8 mouse cellular contexts compared by ENCODE assay signal in genomic region chr19:21652285-21653171, GRCm38 (mm10). TPM values are rescaled to one million over a fixed set of nuclear protein-coding genes. Genes with fewer than 3 reads are reported as not detected.
DNase-seq lines count a peak whose midpoint lies in the region; ATAC-seq and TF ChIP-seq lines count a peak whose summit lies in the region.

Gene 1110059E24Rik (minus strand): TSS chr19:21652976.

- peak within 1 kb of the TSS; percentile 98 for H3K27ac ChIP-seq in forebrain, embryonic 10.5 days
- peak within 1 kb of the TSS; percentile 98 for H3K27ac ChIP-seq in heart, embryonic 15.5 days
- H3K27ac ChIP-seq in liver, embryonic 14.5 days, result peak within 1 kb of the TSS; percentile 58
- H3K27ac ChIP-seq in neural tube, embryonic 11.5 days (ENCODE audit: low read depth, low read length), result peak within 1 kb of the TSS; percentile 99
- peak within 1 kb of the TSS; percentile 98 for H3K27ac ChIP-seq in stomach, postnatal 0 days (replicated peaks)

- peak; percentile 97 for ATAC-seq in heart, embryonic 15.5 days (replicated peaks; ENCODE audit: insufficient number of reproducible peaks, insufficient read depth, low FRiP score, low read depth)
- ATAC-seq in liver, embryonic 14.5 days (ENCODE audit: insufficient read depth), result peak; percentile 98
- ATAC-seq in neural tube, embryonic 11.5 days (ENCODE audit: insufficient read depth, low FRiP score, low TSS enrichment), result peak; percentile 99
- peak; percentile 99 for ATAC-seq in stomach, postnatal 0 days (ENCODE audit: low FRiP score, low TSS enrichment)

- peak within 1 kb of the TSS; percentile 96 for H3K9ac ChIP-seq in heart, embryonic 15.5 days
- peak within 1 kb of the TSS; percentile 75 for H3K9ac ChIP-seq in liver, embryonic 14.5 days (replicated peaks)
- H3K9ac ChIP-seq in neural tube, embryonic 11.5 days (ENCODE audit: low read length), result peak within 1 kb of the TSS; percentile 95
- H3K9ac ChIP-seq in stomach, postnatal 0 days (ENCODE audit: low read length), result peak within 1 kb of the TSS; percentile 94

- DNase-seq in CD8-positive naive resting alpha-beta T cell, adult 2 months (ENCODE audit: low read depth in 2 of 2, low spot score in 2 of 2), result peak; percentile 90 to 91
- DNase-seq in c-Kit-positive CD71-negative TER-119-negative erythroid progenitor cells, embryonic 14.5 days (ENCODE audit: low read depth), result peak; percentile 93
- peak; percentile 97 for DNase-seq in forebrain, embryonic 10.5 days (ENCODE audit: extremely low spot score, low spot score)
- DNase-seq in kidney, postnatal 25 days, result peak; percentile 97 to 100
- DNase-seq in liver, embryonic 14.5 days (ENCODE audit: low read depth in 3 of 3, low spot score in 3 of 3), result peak; percentile 92 to 94 (median 92)
- peak; percentile 97 for DNase-seq in neural tube, embryonic 11.5 days (ENCODE audit: low spot score)
- DNase-seq in stomach, postnatal 0 days (ENCODE audit: low spot score), result peak; percentile 98

- WGBS in forebrain, embryonic 10.5 days, result 5% methylated on average over 52 of the region's 52 CpGs
- 4% methylated on average over 52 of the region's 52 CpGs for WGBS in heart, embryonic 15.5 days
- WGBS in liver, embryonic 14.5 days (ENCODE audit: insufficient replicate concordance), result 5% methylated on average over 52 of the region's 52 CpGs
- WGBS in neural tube, embryonic 11.5 days, result 6% methylated on average over 52 of the region's 52 CpGs
- WGBS in stomach, postnatal 0 days, result 5% methylated on average over 52 of the region's 52 CpGs

- H3K4me2 ChIP-seq in heart, embryonic 15.5 days, result peak within 1 kb of the TSS; percentile 73
- H3K4me2 ChIP-seq in liver, embryonic 14.5 days (ENCODE audit: low read depth), result peak within 1 kb of the TSS; percentile 90
- peak within 1 kb of the TSS; percentile 73 for H3K4me2 ChIP-seq in neural tube, embryonic 11.5 days (ENCODE audit: low read depth)
- peak within 1 kb of the TSS; percentile 77 for H3K4me2 ChIP-seq in stomach, postnatal 0 days (replicated peaks; ENCODE audit: low read depth)

- H3K4me3 ChIP-seq in forebrain, embryonic 10.5 days, result peak within 1 kb of the TSS; percentile 93
- H3K4me3 ChIP-seq in heart, embryonic 15.5 days, result peak within 1 kb of the TSS; percentile 64
- H3K4me3 ChIP-seq in liver, embryonic 14.5 days (ENCODE audit: insufficient read depth in 1 of 2, low read depth in 2 of 2, low read length in 2 of 2), result peak within 1 kb of the TSS; percentile 82 to 92
- peak within 1 kb of the TSS; percentile 92 for H3K4me3 ChIP-seq in neural tube, embryonic 11.5 days (ENCODE audit: low read depth, low read length)
- H3K4me3 ChIP-seq in stomach, postnatal 0 days (ENCODE audit: low read depth, low read length), result peak within 1 kb of the TSS; percentile 92

- H3K4me1 ChIP-seq in forebrain, embryonic 10.5 days, result peaks cover 34% of the 10 kb centered on the region
- H3K4me1 ChIP-seq in heart, embryonic 15.5 days (replicated peaks), result peaks cover 28% of the 10 kb centered on the region
- H3K4me1 ChIP-seq in liver, embryonic 14.5 days (replicated peaks; ENCODE audit: control insufficient read depth in 2 of 2, insufficient read depth in 2 of 2, low read length in 1 of 2), result peaks cover 4 to 13% of the 10 kb centered on the region in 2 experiments
- H3K4me1 ChIP-seq in neural tube, embryonic 11.5 days (ENCODE audit: control insufficient read depth, insufficient read depth, low read length), result peaks cover 12% of the 10 kb centered on the region; the same call in 1 of the 2 replicates
- H3K4me1 ChIP-seq in stomach, postnatal 0 days (replicated peaks; ENCODE audit: control insufficient read depth, insufficient read depth), result peaks cover 3% of the 10 kb centered on the region; the same call in 1 of the 2 replicates

- no peaks in the 10 kb centered on the region for H3K27me3 ChIP-seq in forebrain, embryonic 10.5 days (ENCODE audit: poor library complexity, severe bottlenecking)
- no peaks in the 10 kb centered on the region for H3K27me3 ChIP-seq in heart, embryonic 15.5 days
- H3K27me3 ChIP-seq in liver, embryonic 14.5 days (ENCODE audit: control insufficient read depth, insufficient read depth, low read length), result no peaks in the 10 kb centered on the region
- H3K27me3 ChIP-seq in neural tube, embryonic 11.5 days (ENCODE audit: control insufficient read depth, insufficient read depth, low read length), result no peaks in the 10 kb centered on the region
- no peaks in the 10 kb centered on the region for H3K27me3 ChIP-seq in stomach, postnatal 0 days (ENCODE audit: control insufficient read depth, insufficient read depth, low read length)

- no peak for TF ChIP-seq CTCF in liver, embryonic 14.5 days (IDR thresholded peaks at IDR 0.05; ENCODE audit: low read depth)
- TF ChIP-seq CTCF in stomach, postnatal 0 days (IDR thresholded peaks at IDR 0.05; ENCODE audit: low read depth), result no peak

- H3K9me3 ChIP-seq in forebrain, embryonic 10.5 days, result no peaks in the 10 kb centered on the region
- H3K9me3 ChIP-seq in heart, embryonic 15.5 days (replicated peaks), result no peaks in the 10 kb centered on the region
- no peaks in the 10 kb centered on the region for H3K9me3 ChIP-seq in liver, embryonic 14.5 days (ENCODE audit: control insufficient read depth, low read length)
- no peaks in the 10 kb centered on the region for H3K9me3 ChIP-seq in neural tube, embryonic 11.5 days (ENCODE audit: control insufficient read depth, low read length)
- H3K9me3 ChIP-seq in stomach, postnatal 0 days (ENCODE audit: control insufficient read depth, low read length), result no peaks in the 10 kb centered on the region

- H3K36me3 ChIP-seq in forebrain, embryonic 10.5 days (replicated peaks), result peaks cover 11% of the 10 kb centered on the region
- no peaks in the 10 kb centered on the region for H3K36me3 ChIP-seq in heart, embryonic 15.5 days
- H3K36me3 ChIP-seq in liver, embryonic 14.5 days (replicated peaks; ENCODE audit: control insufficient read depth, insufficient read depth, low read depth), result no peaks in the 10 kb centered on the region
- H3K36me3 ChIP-seq in neural tube, embryonic 11.5 days (ENCODE audit: control insufficient read depth, insufficient read depth, low read length), result no peaks in the 10 kb centered on the region
- H3K36me3 ChIP-seq in stomach, postnatal 0 days (ENCODE audit: control insufficient read depth, insufficient read depth, low read length), result no peaks in the 10 kb centered on the region

- no peak for TF ChIP-seq EP300 in liver, embryonic 14.5 days (IDR thresholded peaks at IDR 0.05; ENCODE audit: low read depth)
- no peak for TF ChIP-seq EP300 in stomach, postnatal 0 days (optimal IDR thresholded peaks at IDR 0.05)

RNA-seq across cellular contexts. Expression of gene 1110059E24Rik, which starts in this region (rescaled TPM):
- 79.5 and 82.0 TPM in 2 replicates for polyA plus RNA-seq in forebrain, embryonic 10.5 days (2016; fragmentation: Nextera tagmentation; extraction: Ambion mirVana)
- 33.7 and 38.5 TPM in 2 replicates for polyA plus RNA-seq in heart, embryonic 15.5 days (2015; fragmentation: Nextera tagmentation; extraction: Ambion mirVana)
- 3.6 and 6.6 TPM in 2 replicates for polyA plus RNA-seq in liver, embryonic 14.5 days (2012; rRNA removed)
- 13.5 and 13.7 TPM in 2 replicates for polyA plus RNA-seq in liver, embryonic 14.5 days (2014; fragmentation: Nextera tagmentation; extraction: Ambion mirVana)
- polyA plus RNA-seq in neural tube, embryonic 11.5 days (2014; fragmentation: Nextera tagmentation; extraction: Ambion mirVana), result 68.2 and 73.4 TPM in 2 replicates
- 31.4 and 33.4 TPM in 2 replicates for polyA plus RNA-seq in stomach, postnatal 0 days (2015; fragmentation: Nextera tagmentation; extraction: Ambion mirVana)

Comparison
In these comparisons a context has a peak if more than half of its experiments do, and no peak if none do; other contexts are left out.
1. Peak in every context shown above with its lines: DNase-seq, ATAC-seq, H3K4me3 ChIP-seq and H3K27ac ChIP-seq.